Mouse (Mus musculus): ENCODE measurements at regions not wholly inside any gene's neighbourhood (a gene's known extent, or its start where the extent isn't known, plus 50 kb on each side); places are given as distances from the start of the nearest gene placed in this dataset.

DNA sequence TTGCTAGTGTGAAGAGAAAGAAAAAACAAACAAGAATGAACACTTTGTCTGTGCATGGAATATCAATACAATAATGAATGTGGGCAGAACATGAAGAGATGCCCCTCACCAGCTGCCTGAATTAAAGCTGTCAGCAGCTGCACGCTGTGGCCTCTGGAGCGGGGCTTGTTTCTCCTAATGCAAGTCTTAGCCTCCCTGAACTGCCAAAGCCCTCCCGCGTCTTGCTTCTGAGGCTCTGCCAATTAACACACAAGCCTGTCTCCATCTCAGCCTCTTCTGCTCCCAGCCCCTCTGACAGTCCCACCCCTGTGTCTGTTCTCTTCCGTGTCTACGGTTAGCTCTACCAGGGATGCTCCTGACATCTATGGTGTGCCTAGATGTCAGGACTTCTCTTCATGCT, 265.1 kb downstream of the Prdm2 start:
- no peak overlapping the region for H3K27ac ChIP-seq (ENCODE audit: low read depth, low read length)
- H3K4me3 ChIP-seq (ENCODE audit: low read length) = no peak overlapping the region
- H3K9ac ChIP-seq (ENCODE audit: low read depth, low read length) = no peak overlapping the region
- no peaks in the 10 kb centered on the region for H3K27me3 ChIP-seq (ENCODE audit: control insufficient read depth, insufficient read depth, low read length)
- no peak overlapping the region for H3K4me2 ChIP-seq (replicated peaks; ENCODE audit: low read depth, low read length)
- ATAC-seq (ENCODE audit: low FRiP score, low TSS enrichment) = no peak
- WGBS = 75% methylated on average over 6 of the region's 6 CpGs
- no peaks in the 10 kb centered on the region for H3K4me1 ChIP-seq (ENCODE audit: control insufficient read depth, insufficient read depth, low read length)
- H3K9me3 ChIP-seq (ENCODE audit: control insufficient read depth, low read length) = no peaks in the 10 kb centered on the region
- no peaks in the 10 kb centered on the region for H3K36me3 ChIP-seq (ENCODE audit: control insufficient read depth, insufficient read depth, low read length)

DNA sequence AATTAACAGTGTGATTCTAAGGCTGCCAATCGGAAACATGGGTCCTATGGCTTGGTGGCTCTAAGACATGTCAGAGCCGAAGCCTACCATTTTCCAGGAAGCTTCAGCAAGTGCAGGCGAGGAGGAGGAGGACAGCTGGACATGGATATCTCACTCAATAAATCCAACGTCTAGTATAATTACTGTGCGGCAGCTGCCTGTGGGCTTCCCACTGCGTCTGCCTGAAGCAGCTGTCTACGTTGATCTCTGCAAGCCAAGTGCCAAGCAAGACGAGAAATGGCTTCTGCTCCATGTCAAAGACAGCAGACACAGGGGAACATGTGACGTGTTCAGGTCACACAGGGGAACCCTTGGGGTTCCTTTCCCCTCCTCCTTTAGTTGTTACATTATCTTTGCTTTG, 279.2 kb downstream of the Prdm2 start:
- Histone ChIP-seq H3K36me3 (ENCODE audit: control insufficient read depth, insufficient read depth, low read length) (no peaks in the 10 kb centered on the region), H3K4me2 (replicated peaks; ENCODE audit: low read depth, low read length) (no peak overlapping the region), H3K27ac (ENCODE audit: low read depth, low read length) (no peak overlapping the region), H3K9ac (ENCODE audit: low read depth, low read length) (no peak overlapping the region), H3K27me3 (ENCODE audit: control insufficient read depth, insufficient read depth, low read length) (no peaks in the 10 kb centered on the region), H3K9me3 (ENCODE audit: control insufficient read depth, low read length) (no peaks in the 10 kb centered on the region), H3K4me1 (ENCODE audit: control insufficient read depth, insufficient read depth, low read length) (no peaks in the 10 kb centered on the region), H3K4me3 (ENCODE audit: low read length) (no peak overlapping the region)
- WGBS = 70% methylated on average over 9 of the region's 9 CpGs
- ATAC-seq (ENCODE audit: low FRiP score, low TSS enrichment) = no peak

DNA sequence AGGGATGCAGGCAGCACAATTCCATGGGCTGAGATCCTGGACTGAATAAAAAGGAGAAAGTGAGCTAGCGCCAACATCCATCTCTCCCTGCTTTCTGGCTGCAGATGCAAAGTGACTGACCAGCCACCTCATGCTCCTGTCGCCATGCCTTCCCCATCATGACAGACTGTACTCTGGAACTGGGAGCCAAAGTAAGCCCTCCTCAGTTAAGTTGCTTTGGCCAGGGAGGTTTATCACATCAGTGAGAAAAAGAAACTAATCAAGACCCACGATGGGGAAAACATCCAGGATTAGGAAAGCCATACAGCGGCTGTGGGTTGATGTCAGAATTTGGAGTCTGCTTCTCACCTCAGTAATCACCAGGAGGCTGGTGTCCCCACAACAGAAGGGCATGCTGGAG, 283.6 kb downstream of the Prdm2 start:
- ATAC-seq (ENCODE audit: low FRiP score, low TSS enrichment) = no peak
- Histone ChIP-seq H3K9ac (ENCODE audit: low read depth, low read length) (no peak overlapping the region), H3K27me3 (ENCODE audit: control insufficient read depth, insufficient read depth, low read length) (no peaks in the 10 kb centered on the region), H3K9me3 (ENCODE audit: control insufficient read depth, low read length) (no peaks in the 10 kb centered on the region), H3K27ac (ENCODE audit: low read depth, low read length) (no peak overlapping the region), H3K4me1 (ENCODE audit: control insufficient read depth, insufficient read depth, low read length) (0 out of 2 replicates have a peak, but pooled peaks cover 3% of the 10 kb centered on the region), H3K4me2 (replicated peaks; ENCODE audit: low read depth, low read length) (no peak overlapping the region), H3K36me3 (ENCODE audit: control insufficient read depth, insufficient read depth, low read length) (no peaks in the 10 kb centered on the region), H3K4me3 (ENCODE audit: low read length) (no peak overlapping the region)
- 80% methylated on average over 4 of the region's 4 CpGs for WGBS

DNA sequence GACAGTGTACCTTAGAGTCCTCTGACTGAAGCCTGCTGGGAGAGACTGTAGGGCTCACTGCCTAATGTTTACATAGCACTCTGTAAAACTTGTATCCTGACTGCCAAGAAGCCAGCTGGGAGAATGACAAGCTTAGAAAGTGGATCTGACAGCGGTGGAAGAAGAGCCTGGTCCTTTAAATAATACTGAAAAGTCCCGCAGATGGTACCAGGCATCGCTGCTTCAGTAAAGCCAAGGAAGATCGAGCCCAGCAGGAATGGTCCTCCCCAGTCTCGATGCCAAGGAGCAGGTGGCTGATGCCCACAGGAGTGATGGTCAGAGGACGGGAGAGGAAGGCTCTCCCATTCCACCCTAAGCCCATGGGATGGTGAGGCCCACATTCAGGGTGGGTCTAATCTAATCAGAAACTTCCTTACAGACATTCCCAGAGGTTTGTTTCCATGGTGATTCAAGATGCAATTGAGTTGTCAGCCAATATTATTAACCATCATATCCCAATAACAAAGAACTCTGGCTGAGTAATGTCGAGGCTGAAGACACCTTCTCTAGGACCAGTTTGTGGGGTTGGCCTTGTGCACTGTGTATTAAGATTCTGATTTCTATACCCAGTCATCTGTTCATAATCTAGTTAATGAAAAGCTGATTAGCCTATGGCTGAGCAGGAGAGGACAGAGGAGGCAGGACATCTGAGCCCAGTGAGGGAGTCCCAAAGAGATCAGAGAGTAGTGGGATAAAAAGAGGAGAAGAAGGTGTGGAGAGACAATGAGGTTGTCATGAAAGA, 285.3 kb downstream of the Prdm2 start:
- H3K9ac ChIP-seq (ENCODE audit: low read depth, low read length) = no peak overlapping the region
- no peaks in the 10 kb centered on the region for H3K27me3 ChIP-seq (ENCODE audit: control insufficient read depth, insufficient read depth, low read length)
- no peaks in the 10 kb centered on the region for H3K36me3 ChIP-seq (ENCODE audit: control insufficient read depth, insufficient read depth, low read length)
- H3K4me3 ChIP-seq (ENCODE audit: low read length) = no peak overlapping the region
- no peak for ATAC-seq (ENCODE audit: low FRiP score, low TSS enrichment)
- H3K4me1 ChIP-seq (ENCODE audit: control insufficient read depth, insufficient read depth, low read length) = 0 out of 2 replicates have a peak, but pooled peaks cover 3% of the 10 kb centered on the region
- H3K27ac ChIP-seq (ENCODE audit: low read depth, low read length) = no peak overlapping the region
- WGBS = 89% methylated on average over 7 of the region's 7 CpGs
- H3K9me3 ChIP-seq (ENCODE audit: control insufficient read depth, low read length) = no peaks in the 10 kb centered on the region
- H3K4me2 ChIP-seq (replicated peaks; ENCODE audit: low read depth, low read length) = no peak overlapping the region

DNA sequence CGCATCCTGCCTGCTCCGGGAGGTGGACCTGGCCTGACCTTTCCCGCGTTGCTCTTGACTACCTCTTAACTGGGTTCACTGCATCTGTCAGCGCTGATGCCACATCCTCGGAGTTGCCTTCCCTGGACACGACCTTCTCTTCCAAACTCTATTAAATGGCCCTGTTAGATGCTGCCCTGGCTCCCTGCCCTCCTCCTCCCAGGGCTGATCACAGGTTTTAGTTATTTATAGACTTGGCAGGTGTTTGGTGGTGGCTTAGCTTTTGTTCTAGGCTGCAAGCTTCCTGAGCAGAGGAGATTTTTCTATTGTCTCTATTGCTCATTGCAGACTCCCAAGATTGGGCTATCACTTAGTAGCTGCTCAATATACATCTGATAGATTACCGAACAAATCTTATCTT, 287.7 kb downstream of the Prdm2 start:
- no peak overlapping the region for H3K4me2 ChIP-seq (replicated peaks; ENCODE audit: low read depth, low read length)
- no peaks in the 10 kb centered on the region for H3K9me3 ChIP-seq (ENCODE audit: control insufficient read depth, low read length)
- no peak overlapping the region for H3K27ac ChIP-seq (ENCODE audit: low read depth, low read length)
- H3K4me3 ChIP-seq (ENCODE audit: low read length) = no peak overlapping the region
- 0 out of 2 replicates have a peak, but pooled peaks cover 3% of the 10 kb centered on the region for H3K4me1 ChIP-seq (ENCODE audit: control insufficient read depth, insufficient read depth, low read length)
- no peaks in the 10 kb centered on the region for H3K27me3 ChIP-seq (ENCODE audit: control insufficient read depth, insufficient read depth, low read length)
- WGBS = 29% methylated on average over 8 of the region's 8 CpGs
- no peak overlapping the region for H3K9ac ChIP-seq (ENCODE audit: low read depth, low read length)
- ATAC-seq (ENCODE audit: low FRiP score, low TSS enrichment) = no peak
- H3K36me3 ChIP-seq (ENCODE audit: control insufficient read depth, insufficient read depth, low read length) = no peaks in the 10 kb centered on the region

DNA sequence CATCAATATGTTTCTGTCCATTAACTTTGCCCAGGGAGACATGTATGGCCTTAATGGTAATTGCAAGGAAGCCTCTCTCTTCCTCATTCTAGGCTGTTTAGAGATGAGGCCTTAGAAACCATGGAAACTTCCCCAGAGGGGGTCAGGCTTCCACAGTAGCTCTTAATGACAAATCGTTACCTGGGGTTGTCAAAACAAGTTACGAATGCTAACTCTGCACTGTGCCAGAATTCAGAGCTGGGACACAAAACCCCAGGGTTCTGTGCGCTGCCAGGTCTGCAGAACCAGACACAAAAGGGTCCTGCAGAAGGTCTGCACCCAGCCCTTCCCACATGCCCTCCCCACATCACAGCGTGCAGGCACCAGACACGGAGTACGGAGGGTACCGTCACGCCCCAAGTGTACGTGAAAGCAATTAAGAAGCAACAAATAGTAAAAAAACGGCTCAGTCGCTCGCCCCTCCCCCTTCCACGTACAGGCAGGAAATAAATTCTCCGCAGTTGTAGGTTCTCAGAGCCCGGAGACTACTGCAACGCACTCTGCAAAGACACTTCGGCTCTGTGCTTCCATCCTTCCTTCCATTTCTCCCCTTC, 303.3 kb downstream of the Prdm2 start:
- H3K4me2 ChIP-seq (replicated peaks; ENCODE audit: low read depth, low read length) = peak overlapping the region; percentile 46
- no peaks in the 10 kb centered on the region for H3K9me3 ChIP-seq (ENCODE audit: control insufficient read depth, low read length)
- H3K4me3 ChIP-seq (ENCODE audit: low read length) = peak overlapping the region; percentile 20
- no peak overlapping the region for H3K27ac ChIP-seq (ENCODE audit: low read depth, low read length)
- ATAC-seq (ENCODE audit: low FRiP score, low TSS enrichment) = peak; percentile 58
- H3K4me1 ChIP-seq (ENCODE audit: control insufficient read depth, insufficient read depth, low read length) = peaks cover 8% of the 10 kb centered on the region; the same call in 1 of the 2 replicates
- H3K36me3 ChIP-seq (ENCODE audit: control insufficient read depth, insufficient read depth, low read length) = no peaks in the 10 kb centered on the region
- WGBS = 8% methylated on average over 17 of the region's 17 CpGs
- peak overlapping the region; percentile 40; the same call in 1 of the 2 replicates for H3K9ac ChIP-seq (ENCODE audit: low read depth, low read length)
- H3K27me3 ChIP-seq (ENCODE audit: control insufficient read depth, insufficient read depth, low read length) = peaks cover 5% of the 10 kb centered on the region; the same call in 1 of the 2 replicates

DNA sequence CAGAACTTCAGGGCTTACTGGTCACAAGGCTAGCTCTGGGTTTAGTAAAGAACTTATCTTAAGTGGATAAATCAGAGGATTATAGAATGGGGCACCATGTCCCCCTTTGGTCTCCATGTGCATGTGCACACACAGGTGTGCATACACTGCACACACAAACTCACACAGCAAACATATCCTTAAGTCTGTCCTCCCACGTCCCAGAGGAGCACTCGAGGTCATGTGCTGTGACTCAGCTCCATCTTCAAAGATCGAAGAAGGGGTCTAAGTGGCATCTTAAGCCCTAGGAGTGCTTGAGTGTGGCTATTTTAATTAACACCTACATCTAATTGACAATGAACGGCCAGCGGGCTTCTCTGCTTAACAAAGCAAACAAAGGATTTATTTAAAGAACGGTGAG, 304.0 kb downstream of the Prdm2 start:
- Histone ChIP-seq H3K4me1 (ENCODE audit: control insufficient read depth, insufficient read depth, low read length) (peaks cover 8% of the 10 kb centered on the region; the same call in 1 of the 2 replicates), H3K4me2 (replicated peaks; ENCODE audit: low read depth, low read length) (no peak overlapping the region), H3K4me3 (ENCODE audit: low read length) (no peak overlapping the region), H3K36me3 (ENCODE audit: control insufficient read depth, insufficient read depth, low read length) (no peaks in the 10 kb centered on the region), H3K27ac (ENCODE audit: low read depth, low read length) (no peak overlapping the region), H3K27me3 (ENCODE audit: control insufficient read depth, insufficient read depth, low read length) (peaks cover 5% of the 10 kb centered on the region; the same call in 1 of the 2 replicates), H3K9me3 (ENCODE audit: control insufficient read depth, low read length) (no peaks in the 10 kb centered on the region), H3K9ac (ENCODE audit: low read depth, low read length) (no peak overlapping the region)
- 32% methylated on average over 6 of the region's 6 CpGs for WGBS
- ATAC-seq (ENCODE audit: low FRiP score, low TSS enrichment) = peak; percentile 24; the same call in 1 of the 2 replicates

DNA sequence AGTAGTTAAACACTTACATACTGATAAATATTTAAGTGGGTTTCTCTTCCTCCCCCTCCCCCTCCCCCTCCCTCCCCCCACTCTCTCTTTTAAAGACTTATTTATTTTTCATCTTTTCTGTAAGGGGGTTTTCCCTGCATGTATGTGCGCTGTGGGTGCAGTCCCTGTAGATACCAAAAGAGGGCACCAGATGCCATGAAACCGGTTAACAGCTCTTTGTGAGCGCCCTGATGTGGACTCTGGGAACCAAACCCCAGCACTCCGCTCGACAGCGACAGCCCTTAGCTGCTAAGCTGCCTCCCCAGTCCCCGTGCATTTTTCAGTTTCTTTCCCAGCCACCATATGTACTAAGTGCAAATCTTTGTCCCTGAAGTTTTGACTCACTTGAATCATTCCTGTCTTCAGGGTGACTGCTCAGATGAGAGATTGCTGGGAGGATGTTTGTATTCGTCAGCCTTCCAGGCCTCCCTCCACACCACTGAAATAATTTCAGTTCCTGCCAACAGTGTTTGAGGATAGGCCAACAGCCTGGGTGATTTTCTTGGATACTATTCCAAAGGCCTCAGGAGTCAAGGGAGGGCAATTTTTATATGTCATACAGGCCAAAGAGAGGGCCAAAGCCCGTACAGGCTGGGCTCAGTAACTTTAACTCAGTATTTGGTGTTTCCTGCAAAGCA, 309.3 kb downstream of the Prdm2 start:
- Histone ChIP-seq H3K4me1 (ENCODE audit: control insufficient read depth, insufficient read depth, low read length) (no peaks in the 10 kb centered on the region), H3K27me3 (ENCODE audit: control insufficient read depth, insufficient read depth, low read length) (no peaks in the 10 kb centered on the region), H3K4me3 (ENCODE audit: low read length) (no peak overlapping the region), H3K36me3 (ENCODE audit: control insufficient read depth, insufficient read depth, low read length) (no peaks in the 10 kb centered on the region), H3K4me2 (replicated peaks; ENCODE audit: low read depth, low read length) (no peak overlapping the region), H3K9me3 (ENCODE audit: control insufficient read depth, low read length) (no peaks in the 10 kb centered on the region), H3K27ac (ENCODE audit: low read depth, low read length) (no peak overlapping the region), H3K9ac (ENCODE audit: low read depth, low read length) (no peak overlapping the region)
- no peak for ATAC-seq (ENCODE audit: low FRiP score, low TSS enrichment)
- WGBS = 67% methylated on average over 9 of the region's 9 CpGs

DNA sequence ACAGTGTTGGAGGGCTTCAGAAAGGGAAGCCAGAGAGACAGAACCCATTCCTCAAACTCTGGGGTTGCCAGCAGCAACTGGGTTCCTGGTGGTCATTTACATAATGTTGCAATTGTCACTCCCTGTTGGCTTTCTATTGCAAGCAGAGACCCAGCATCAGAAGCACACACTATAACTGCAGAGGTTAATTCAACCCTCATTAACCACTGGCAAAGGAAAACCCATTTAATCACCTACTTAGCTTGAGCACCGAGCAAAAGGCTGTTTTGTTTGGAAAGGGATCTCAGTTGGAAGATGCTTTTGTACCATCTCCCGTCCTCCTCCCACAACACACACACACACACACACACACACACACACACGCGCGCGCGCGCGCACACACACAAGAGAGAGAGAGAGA, 312.0 kb downstream of the Prdm2 start:
- ATAC-seq (ENCODE audit: low FRiP score, low TSS enrichment) = no peak

More for the DNA sequence above, 312.0 kb downstream of the Prdm2 start:
- H3K27ac ChIP-seq (ENCODE audit: low read depth, low read length) = no peak overlapping the region
- peaks cover 3% of the 10 kb centered on the region; the same call in 1 of the 2 replicates for H3K9me3 ChIP-seq (ENCODE audit: control insufficient read depth, low read length)
- no peaks in the 10 kb centered on the region for H3K27me3 ChIP-seq (ENCODE audit: control insufficient read depth, insufficient read depth, low read length)
- 81% methylated on average over 9 of the region's 9 CpGs for WGBS
- no peak overlapping the region for H3K9ac ChIP-seq (ENCODE audit: low read depth, low read length)
- no peak overlapping the region for H3K4me3 ChIP-seq (ENCODE audit: low read length)
- H3K4me1 ChIP-seq (ENCODE audit: control insufficient read depth, insufficient read depth, low read length) = no peaks in the 10 kb centered on the region
- no peaks in the 10 kb centered on the region for H3K36me3 ChIP-seq (ENCODE audit: control insufficient read depth, insufficient read depth, low read length)
- no peak overlapping the region for H3K4me2 ChIP-seq (replicated peaks; ENCODE audit: low read depth, low read length)

Data from kidney, embryonic 14.5 days (tissue).